ENCODE assay signal across 15 mouse cellular contexts in the genomic region with DNA sequence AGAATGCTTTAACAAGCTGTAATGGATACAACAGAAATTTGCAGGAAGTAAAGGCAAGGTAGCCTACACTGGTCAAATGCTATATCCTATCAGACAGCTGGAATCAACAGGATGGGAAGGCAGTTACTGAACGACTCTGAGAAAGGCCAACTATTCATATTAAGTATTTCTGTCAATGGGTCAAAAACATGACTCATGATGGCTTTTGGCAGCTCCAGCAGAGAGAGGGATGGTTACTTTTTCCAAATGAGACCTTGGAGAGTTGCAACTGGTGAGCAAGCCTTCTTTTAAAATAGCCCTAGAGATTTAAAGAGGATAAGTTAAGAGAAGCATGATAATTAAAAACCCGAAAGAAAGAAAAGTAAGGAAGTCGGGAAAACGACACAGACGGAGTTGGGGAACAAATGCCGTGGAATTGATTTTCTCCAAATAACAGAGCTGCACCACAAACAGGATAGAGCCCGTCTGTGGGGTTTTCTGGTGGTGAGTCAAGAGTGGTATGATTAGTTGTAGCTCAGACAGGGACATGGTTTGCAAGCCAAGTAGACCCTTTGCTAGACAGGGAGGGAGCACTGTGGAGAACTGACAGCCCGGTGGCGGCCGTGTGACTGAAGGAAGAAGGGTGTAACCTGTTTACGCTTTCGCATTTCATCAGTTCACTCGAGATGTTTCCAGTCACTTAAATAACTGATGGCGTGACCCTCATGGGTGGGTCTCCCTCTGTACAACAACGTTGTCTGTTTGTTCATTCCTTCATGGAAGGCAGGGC.
DNase-seq lines count a peak whose midpoint lies in the region; ATAC-seq lines count a peak whose summit lies in the region.
"Had no signal": no experiment of that assay in that cellular context is flagged by ENCODE, and none has a peak within 500 bp of the region (broad histone marks: within the 10 kb centered on the region; RNA-seq: fewer than 3 reads in every experiment).

No protein-coding gene starts in this region.

- H3K4me3 ChIP-seq in brown adipose tissue, adult 24 weeks (ENCODE audit: insufficient read depth, low read depth, low read length): 0 out of 2 replicates have a peak overlapping the region, but pooled peaks have one; percentile 15
- no peak overlapping the region for H3K4me3 ChIP-seq in intestine, embryonic 15.5 days (replicated peaks)
- H3K4me3 ChIP-seq: limb, embryonic 12.5 days; megakaryocyte, embryonic 14.5 days had no signal

- H3K9ac ChIP-seq in intestine, embryonic 15.5 days: no peak overlapping the region
- H3K9ac ChIP-seq: limb, embryonic 12.5 days had no signal

- H3K4me1 ChIP-seq in brown adipose tissue, adult 24 weeks (ENCODE audit: control insufficient read depth, insufficient read depth, insufficient read length, low read length): no peaks in the 10 kb centered on the region
- no peaks in the 10 kb centered on the region for H3K4me1 ChIP-seq in intestine, embryonic 15.5 days (replicated peaks)
- H3K4me1 ChIP-seq: limb, embryonic 12.5 days; megakaryocyte, embryonic 14.5 days had no signal

- no peaks in the 10 kb centered on the region for H3K9me3 ChIP-seq in intestine, embryonic 15.5 days
- H3K9me3 ChIP-seq: limb, embryonic 12.5 days; megakaryocyte, embryonic 14.5 days had no signal

- 82% methylated on average over 15 of the region's 15 CpGs for whole genome bisulfite sequencing in intestine, embryonic 15.5 days

- ATAC-seq in intestine, embryonic 15.5 days: no peak
- ATAC-seq: inflammation-experienced regulatory T-cells, adult 6 months had no signal

- H3K4me2 ChIP-seq in intestine, embryonic 15.5 days (replicated peaks): no peak overlapping the region
- H3K4me2 ChIP-seq: limb, embryonic 12.5 days had no signal

- no peaks in the 10 kb centered on the region for H3K36me3 ChIP-seq in intestine, embryonic 15.5 days
- H3K36me3 ChIP-seq: limb, embryonic 12.5 days had no signal

- H3K27ac ChIP-seq in brown adipose tissue, adult 24 weeks (replicated peaks; ENCODE audit: low read depth, low read length): no peak overlapping the region
- no peak overlapping the region for H3K27ac ChIP-seq in intestine, embryonic 15.5 days
- H3K27ac ChIP-seq: kidney, postnatal 0 days; limb, embryonic 12.5 days had no signal

- DNase-seq in urinary bladder, postnatal 14 days (ENCODE audit: low spot score): peak; percentile 3
- no peak for DNase-seq in urinary bladder, adult 18-20 months (ENCODE audit: low spot score in 2 of 2)
- peak; percentile 50 for DNase-seq in heart, adult 8-10 months (ENCODE audit: low spot score)
- no peak for DNase-seq in frontal cortex, postnatal 14 days (ENCODE audit: low spot score in 2 of 2)
- DNase-seq in kidney, postnatal 10 days: no peak
- DNase-seq: cerebellum, postnatal 14 days; right cerebral cortex, postnatal 25 days; thymus, postnatal 14 days had no signal

- H3K27me3 ChIP-seq in intestine, embryonic 15.5 days (replicated peaks): no peaks in the 10 kb centered on the region
- H3K27me3 ChIP-seq: CH12.LX; limb, embryonic 12.5 days; megakaryocyte, embryonic 14.5 days had no signal

Comparison
In these comparisons a context has a peak if more than half of its experiments do, and no peak if none do; other contexts are left out.
1. DNase-seq: peak in urinary bladder, postnatal 14 days (single experiment) and heart, adult 8-10 months (single experiment); none in urinary bladder, adult 18-20 months (0 of 2), frontal cortex, postnatal 14 days (0 of 2) and kidney, postnatal 10 days (single experiment).